Mouse (Mus musculus) megakaryocyte, adult 5-6 weeks (primary cell): Measurements from ENCODE around the gene Amhr2. TPM values are rescaled to one million over a fixed set of nuclear protein-coding genes. Genes with fewer than 3 reads are reported as not detected.
A peak's percentile ranks its signal among the peaks of the same experiment; 100 is the strongest.

ENCODE experiments used
- ATAC-seq: 2 replicates; pipeline ENCODE4 v1.8.0; 2016; ENCODE audit warnings: mild to moderate bottlenecking, inconsistent platforms; ENCODE audit not compliant: poor library complexity, severe bottlenecking
- total RNA-seq, 2 experiments: library from RNA; stranded (forward) in 1 of 2; stranded (reverse) in 1 of 2; fragments of 153-499, 151-499 nt in 1 of 2; fragments of 221-1000, 200-1000 nt in 1 of 2; gene quantifications; 2 replicates each; pipeline versions ENCODE4 v1.2.3 to v1.2.4; 2015 to 2017

The Amhr2 gene
- total RNA-seq, 2 experiments from 2014 or later: not detected

- ATAC-seq: peak; percentile 67
Measured at GRCm38 (mm10) chr15:102423602-102424240, 21.4 kb upstream of the Amhr2 start.

GRCm38 (mm10) chr15:102424657-102425056, 20.5 kb upstream of the Amhr2 start:
- no peak for ATAC-seq

GRCm38 (mm10) chr15:102426963-102427362, 18.2 kb upstream of the Amhr2 start:
- no peak for ATAC-seq

- 0 out of 2 replicates have a peak, but pooled peaks have one; percentile 56 for ATAC-seq
Measured at GRCm38 (mm10) chr15:102432046-102432445, 13.1 kb upstream of the Amhr2 start.

- no peak for ATAC-seq
Measured at GRCm38 (mm10) chr15:102433173-102433572, 12.0 kb upstream of the Amhr2 start.

GRCm38 (mm10) chr15:102442490-102442889, 2.7 kb upstream of the Amhr2 start:
- ATAC-seq: peak; percentile 86

- no peak for ATAC-seq
Measured at GRCm38 (mm10) chr15:102446448-102446847, 1.3 kb downstream of the Amhr2 start.

- no peak for ATAC-seq
Measured at GRCm38 (mm10) chr15:102449366-102449765, 4.2 kb downstream of the Amhr2 start.

- no peak for ATAC-seq
Measured at GRCm38 (mm10) chr15:102450928-102451327, 5.8 kb downstream of the Amhr2 start.

- no peak for ATAC-seq
Measured at GRCm38 (mm10) chr15:102451666-102452430, 6.7 kb downstream of the Amhr2 start.

GRCm38 (mm10) chr15:102455993-102456392, 10.8 kb downstream of the Amhr2 start:
- ATAC-seq: no peak

GRCm38 (mm10) chr15:102458050-102458736, 13.0 kb downstream of the Amhr2 start:
- peak; percentile 22 for ATAC-seq

GRCm38 (mm10) chr15:102458904-102459317, 13.7 kb downstream of the Amhr2 start, which contains the start of gene Prr13:
Prr13 (plus strand) TSS chr15:102459028.
- peak; percentile 85 for ATAC-seq

GRCm38 (mm10) chr15:102459381-102459780, 14.2 kb downstream of the Amhr2 start:
- no peak for ATAC-seq

- no peak for ATAC-seq
Measured at GRCm38 (mm10) chr15:102459847-102460246, 14.7 kb downstream of the Amhr2 start.

GRCm38 (mm10) chr15:102460409-102460808, 15.2 kb downstream of the Amhr2 start:
- no peak for ATAC-seq

- ATAC-seq: peak; percentile 43
Measured at GRCm38 (mm10) chr15:102460971-102461370, 15.8 kb downstream of the Amhr2 start.

- no peak for ATAC-seq
Measured at GRCm38 (mm10) chr15:102461430-102462075, 16.4 kb downstream of the Amhr2 start.

GRCm38 (mm10) chr15:102463666-102464065, 18.5 kb downstream of the Amhr2 start:
- no peak for ATAC-seq

- no peak for ATAC-seq
Measured at GRCm38 (mm10) chr15:102468675-102469370, 23.7 kb downstream of the Amhr2 start.
